Mouse (Mus musculus) lung, postnatal 0 days (tissue): Measurements from ENCODE around the gene Tprn. TPM values are rescaled to one million over a fixed set of nuclear protein-coding genes. Genes with fewer than 3 reads are reported as not detected.

Experiments
- ATAC-seq: fragments of 200-750 bp; cut with Nextera tagmentation; 2 replicates; pipeline ENCODE4 v1.8.0; 2017; ENCODE audit warnings: moderate library complexity
- DNase-seq: peaks from one replicate; pipeline ENCODE4 v3.0.0-alpha.2; 2016; ENCODE audit warnings: low spot score
- H3K27ac ChIP-seq: fragments of 300-500 bp; sonication (generic); 2 replicates; pipeline ENCODE4 v1.5.1; 2014; ENCODE audit warnings: antibody characterized with exemption, mild to moderate bottlenecking, low read length, mixed read lengths
- H3K27me3 ChIP-seq: fragments of 300-500 bp; sonication (generic); replicated peaks from 2 replicates; pipeline ENCODE4 v1.6.1; 2014; ENCODE audit warnings: low read length, mixed read lengths; ENCODE audit not compliant: insufficient read depth
- H3K36me3 ChIP-seq: fragments of 300-500 bp; sonication (generic); 2 replicates; pipeline ENCODE4 v1.6.1; 2014; ENCODE audit warnings: low read length, mixed read lengths; ENCODE audit not compliant: insufficient read depth
- H3K4me1 ChIP-seq: fragments of 300-500 bp; sonication (generic); 2 replicates; pipeline ENCODE4 v1.6.1; 2014; ENCODE audit warnings: antibody characterized with exemption, low read depth, low read length, mixed read lengths; ENCODE audit not compliant: insufficient read depth
- H3K4me2 ChIP-seq: fragments of 300-500 bp; sonication (generic); replicated peaks from 2 replicates; pipeline ENCODE4 v1.6.1; 2014; ENCODE audit warnings: low read depth, mild to moderate bottlenecking, low read length, moderate library complexity, mixed read lengths
- H3K4me3 ChIP-seq: fragments of 300-500 bp; sonication (generic); 2 replicates; pipeline ENCODE4 v1.5.1; 2014; ENCODE audit warnings: low read depth, low read length
- H3K9ac ChIP-seq: fragments of 300-500 bp; sonication (generic); replicated peaks from 2 replicates; pipeline ENCODE4 v1.6.1; 2014; ENCODE audit warnings: low read depth, mild to moderate bottlenecking
- H3K9me3 ChIP-seq: fragments of 300-500 bp; sonication (generic); 2 replicates; pipeline ENCODE4 v1.6.1; 2016; ENCODE audit warnings: low read length, mixed read lengths
- CTCF ChIP-seq: IDR thresholded peaks from 2 replicates; pipeline ENCODE4 v1.5.1; 2016; ENCODE audit warnings: antibody characterized with exemption, mild to moderate bottlenecking
- EP300 ChIP-seq: IDR thresholded peaks from 2 replicates; pipeline ENCODE4 v1.6.1; 2016; ENCODE audit warnings: antibody characterized with exemption, mild to moderate bottlenecking, control low read depth
- WGBS: fragments of 180-500 bp; shearing (Covaris S2); extraction: QIAGEN DNeasy Blood & Tissue Kit; methylation state at CpG from one replicate; pipeline ENCODE4 v1.1.7; 2014; 5-methylcytosine and 5-hydroxymethylcytosine counted together
- polyA plus RNA-seq: library from polyadenylated mRNA; unstranded; fragments of >200 nt; fragmentation: Nextera tagmentation; extraction: Ambion mirVana; gene quantifications from 2 replicates; pipeline ENCODE4 v1.2.1, GENCODE M21; 2015

The Tprn gene
- polyA plus RNA-seq, 1 experiment from 2014 or later, result 7.4 TPM

- Histone ChIP-seq H3K27me3 (no peaks in the 10 kb centered on the region), H3K27ac (peak overlapping the region; percentile 97), H3K4me2 (peak overlapping the region; percentile 79), H3K36me3 (peaks cover 9% of the 10 kb centered on the region), H3K9me3 (no peaks in the 10 kb centered on the region), H3K4me3 (peak overlapping the region; percentile 90), H3K9ac (peak overlapping the region; percentile 91), H3K4me1 (peaks cover 6% of the 10 kb centered on the region; the same call in 1 of the 2 replicates)
- ATAC-seq, result peak; percentile 59
- TF ChIP-seq CTCF (no peak), EP300 (no peak)
- DNase-seq, result peak; percentile 94
- under 1% methylated on average over 39 of the region's 53 CpGs for WGBS
These were observed 38.5 kb upstream of the Tprn start for GRCm38 (mm10) chr2:25223681-25224491.

GRCm38 (mm10) chr2:25224492-25224765, 38.0 kb upstream of the Tprn start, which contains the start of gene Tubb4b:
Gene Tubb4b (minus strand): TSS chr2:25224702.
- no peak for ATAC-seq
- Histone ChIP-seq H3K9ac (peak within 1 kb of the TSS; percentile 91), H3K36me3 (peaks cover 9% of the 10 kb centered on the region), H3K9me3 (no peaks in the 10 kb centered on the region), H3K27me3 (no peaks in the 10 kb centered on the region), H3K4me3 (peak within 1 kb of the TSS; percentile 90), H3K27ac (peak within 1 kb of the TSS; percentile 97), H3K4me1 (peaks cover 6% of the 10 kb centered on the region; the same call in 1 of the 2 replicates), H3K4me2 (peak within 1 kb of the TSS; percentile 79)
- TF ChIP-seq CTCF, result peak; percentile 52
- peak; percentile 74; the same call in 1 of the 2 replicates for TF ChIP-seq EP300
- WGBS, result under 1% methylated on average over 17 of the region's 17 CpGs
- DNase-seq, result no peak

- H3K9ac ChIP-seq, result peak overlapping the region; percentile 52
- peak overlapping the region; percentile 90 for H3K4me3 ChIP-seq
- DNase-seq, result peak; percentile 100
- H3K9me3 ChIP-seq, result no peaks in the 10 kb centered on the region
- peak overlapping the region; percentile 55 for H3K4me2 ChIP-seq
- peaks cover 9% of the 10 kb centered on the region for H3K36me3 ChIP-seq
- no peaks in the 10 kb centered on the region for H3K27me3 ChIP-seq
- peaks cover 6% of the 10 kb centered on the region; the same call in 1 of the 2 replicates for H3K4me1 ChIP-seq
- peak overlapping the region; percentile 93 for H3K27ac ChIP-seq
- WGBS, result 2% methylated on average over 40 of the region's 41 CpGs
- TF ChIP-seq EP300 (peak; percentile 45; the same call in 1 of the 2 replicates), CTCF (no peak)
- peak; percentile 91 for ATAC-seq
These were observed 37.4 kb upstream of the Tprn start for GRCm38 (mm10) chr2:25224766-25225752.

- peak overlapping the region; percentile 46; the same call in 1 of the 2 replicates for H3K4me3 ChIP-seq
- no peak for TF ChIP-seq CTCF
- no peak for TF ChIP-seq EP300
- no peaks in the 10 kb centered on the region; the same call in 1 of the 2 replicates for H3K27me3 ChIP-seq
- H3K27ac ChIP-seq, result peak overlapping the region; percentile 93
- H3K9me3 ChIP-seq, result no peaks in the 10 kb centered on the region
- ATAC-seq (no peak), DNase-seq (no peak)
- peaks cover 9% of the 10 kb centered on the region for H3K36me3 ChIP-seq
- H3K4me1 ChIP-seq, result peaks cover 6% of the 10 kb centered on the region; the same call in 1 of the 2 replicates
- 65% methylated on average over 8 of the region's 8 CpGs for whole genome bisulfite sequencing
- no peak overlapping the region for H3K9ac ChIP-seq
- H3K4me2 ChIP-seq, result peak overlapping the region; percentile 55
These were observed 36.5 kb upstream of the Tprn start for GRCm38 (mm10) chr2:25225811-25226379.

- WGBS, result 82% methylated on average over 5 of the region's 5 CpGs
These were observed 35.6 kb upstream of the Tprn start for GRCm38 (mm10) chr2:25226864-25227263.

More at GRCm38 (mm10) chr2:25226864-25227263, 35.6 kb upstream of the Tprn start:
- H3K4me1 ChIP-seq, result peaks cover 6% of the 10 kb centered on the region; the same call in 1 of the 2 replicates
- H3K4me3 ChIP-seq, result no peak overlapping the region
- no peak overlapping the region for H3K9ac ChIP-seq
- peaks cover 1% of the 10 kb centered on the region; the same call in 1 of the 2 replicates for H3K36me3 ChIP-seq
- TF ChIP-seq EP300 (no peak), CTCF (no peak)
- no peak overlapping the region for H3K4me2 ChIP-seq
- no peaks in the 10 kb centered on the region; the same call in 1 of the 2 replicates for H3K27me3 ChIP-seq
- ATAC-seq, result no peak
- H3K9me3 ChIP-seq, result no peaks in the 10 kb centered on the region
- no peak for DNase-seq
- H3K27ac ChIP-seq, result no peak overlapping the region
